Mouse (Mus musculus) skeletal muscle tissue, adult 2 months (tissue): ENCODE results near the gene Fam83g.

ENCODE experiments used
- DNase-seq: peaks from one replicate; pipeline ENCODE4 v3.0.0-alpha.2; 2012; ENCODE audit warnings: low read depth, low spot score

The Fam83g gene

DNA sequence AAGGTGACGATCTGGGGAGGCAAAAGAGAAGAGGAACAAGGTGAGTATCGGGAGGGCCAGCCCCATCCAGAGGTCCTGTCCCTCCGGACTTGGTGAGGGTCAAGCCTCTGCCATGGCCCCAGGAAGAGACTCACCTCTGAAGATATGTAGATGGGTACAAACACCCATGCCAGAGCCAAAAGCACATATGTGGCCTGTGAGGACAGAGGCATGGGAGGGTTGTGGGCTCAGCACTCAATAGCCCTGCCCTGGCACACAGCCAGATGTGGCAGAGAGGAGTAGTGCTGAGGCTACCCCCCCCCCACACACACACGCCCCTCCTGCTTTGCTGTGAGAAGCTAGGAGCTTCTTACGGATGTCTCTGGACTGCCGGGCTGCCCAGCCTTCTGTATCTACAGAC, 31.2 kb downstream of the Fam83g start:
- no peak for DNase-seq

DNA sequence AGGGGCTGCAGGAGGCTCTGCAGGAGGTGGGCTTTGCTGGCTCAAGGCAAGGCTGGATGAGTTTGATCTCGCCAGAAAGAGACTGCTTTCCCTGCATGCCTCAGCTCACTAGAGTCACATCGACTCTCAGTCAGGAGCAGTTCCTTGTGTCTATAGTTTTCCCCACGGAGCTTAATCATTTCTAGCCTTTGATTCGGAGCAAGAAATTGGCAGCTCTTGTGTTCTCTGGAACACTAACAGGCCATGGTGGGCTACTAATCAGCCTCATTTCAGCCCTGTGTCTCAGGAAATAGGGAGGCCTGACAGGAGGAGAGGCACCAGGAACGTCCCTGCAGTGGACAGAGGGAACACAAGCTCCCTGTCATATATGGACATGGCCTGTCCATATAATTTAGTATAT, 34.1 kb downstream of the Fam83g start:
- no peak for DNase-seq

DNA sequence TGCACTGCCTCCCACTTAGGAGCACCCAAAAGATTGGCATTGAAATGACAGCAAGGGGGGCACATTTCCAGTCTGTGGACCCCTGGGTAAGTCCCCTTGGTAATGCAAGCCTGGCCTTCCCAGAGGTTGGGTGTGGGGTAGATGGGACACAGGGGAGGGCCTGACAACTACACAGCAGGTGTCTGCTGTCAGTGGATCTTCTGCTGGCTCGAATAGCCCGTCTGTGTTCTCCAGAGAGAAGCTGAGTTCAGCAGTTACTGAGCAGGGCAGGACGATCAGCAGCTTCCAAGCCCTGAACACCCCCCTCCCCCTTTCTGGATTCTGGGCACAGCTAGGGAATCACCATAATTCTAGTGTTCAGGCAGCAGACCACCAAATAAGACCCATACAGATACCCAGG, 35.5 kb downstream of the Fam83g start:
- no peak for DNase-seq

DNA sequence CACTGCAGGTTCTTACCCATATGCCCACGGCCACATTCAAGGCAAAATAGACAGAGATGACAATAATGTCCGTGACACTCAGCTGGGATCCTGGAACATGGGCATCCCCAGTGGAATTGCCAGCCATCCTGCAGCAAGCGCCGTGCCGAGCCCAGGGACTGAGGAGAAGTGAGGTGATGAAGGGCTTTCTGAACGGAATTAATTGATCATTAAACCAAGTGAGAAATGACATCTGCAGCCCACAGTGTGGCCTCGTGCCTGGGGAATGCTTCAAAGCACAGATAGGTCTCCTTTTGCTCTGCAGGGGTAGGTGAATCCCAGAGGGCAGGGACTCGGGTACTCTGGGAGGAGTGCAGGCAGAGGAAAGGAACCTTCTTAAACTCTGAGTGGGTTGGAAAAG, 35.9 kb downstream of the Fam83g start:
- DNase-seq: no peak

DNA sequence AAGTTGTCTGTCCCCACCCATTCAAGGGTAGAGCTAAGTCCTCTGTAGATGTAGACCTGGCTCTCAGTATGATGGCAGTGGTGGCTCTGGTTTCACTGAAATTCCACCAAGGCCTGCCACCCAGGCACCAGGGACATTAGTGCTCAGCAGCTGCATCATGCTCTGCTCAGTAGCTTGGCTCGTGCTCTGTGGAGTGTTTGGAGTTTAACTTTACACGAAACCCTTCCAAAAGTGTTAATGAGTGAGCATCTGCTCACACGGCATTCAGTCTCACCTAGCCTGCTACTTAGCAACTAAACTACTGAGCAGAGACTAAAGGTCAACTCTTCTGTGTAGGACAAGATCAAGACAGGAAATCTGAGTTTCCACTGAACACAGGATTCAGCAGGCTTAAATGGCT, 36.7 kb downstream of the Fam83g start, which contains the start of gene Slc5a10:
TSS of gene Slc5a10 (minus strand) at position 191 of the 400 bp plus-strand sequence.
- no peak for DNase-seq

DNA sequence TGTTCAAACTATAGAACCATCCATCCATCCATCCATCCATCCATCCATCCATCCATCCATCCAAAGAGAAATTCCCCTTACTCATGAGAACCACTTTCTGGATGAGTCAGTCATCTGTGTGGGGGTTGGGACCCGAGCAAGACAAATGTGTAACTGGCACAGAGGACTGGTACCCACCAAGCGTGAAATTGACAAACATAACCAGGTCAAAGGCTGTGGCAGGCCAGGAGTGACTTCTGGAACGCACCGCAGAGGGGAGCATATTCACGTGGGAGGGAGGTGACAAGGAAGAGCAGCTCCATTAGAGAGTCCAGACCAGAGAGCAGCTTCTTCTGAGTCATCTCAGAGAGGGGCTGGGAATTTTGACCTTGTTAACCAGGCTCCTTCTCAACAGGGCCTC, 38.2 kb downstream of the Fam83g start:
- DNase-seq: no peak

DNA sequence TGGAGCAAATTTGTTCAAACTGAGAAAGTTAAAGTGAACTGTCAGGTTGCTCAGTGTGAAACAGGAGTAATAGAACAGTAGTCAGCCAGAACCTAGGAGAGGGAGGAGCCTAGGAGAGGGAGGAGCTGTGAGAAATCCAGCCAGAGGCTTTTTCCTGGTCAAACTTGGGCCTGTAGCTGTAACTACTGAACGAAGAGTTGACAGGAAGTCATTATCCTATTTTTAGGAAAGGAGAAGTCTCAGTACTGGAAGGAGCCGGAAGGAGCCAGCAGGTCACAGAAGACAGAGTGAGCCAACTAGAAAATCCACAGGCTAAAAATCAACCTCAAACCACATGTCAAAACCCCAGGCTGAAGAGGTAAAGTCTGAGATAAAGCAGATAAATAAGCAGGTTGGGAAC, 44.1 kb downstream of the Fam83g start:
- DNase-seq: no peak

DNA sequence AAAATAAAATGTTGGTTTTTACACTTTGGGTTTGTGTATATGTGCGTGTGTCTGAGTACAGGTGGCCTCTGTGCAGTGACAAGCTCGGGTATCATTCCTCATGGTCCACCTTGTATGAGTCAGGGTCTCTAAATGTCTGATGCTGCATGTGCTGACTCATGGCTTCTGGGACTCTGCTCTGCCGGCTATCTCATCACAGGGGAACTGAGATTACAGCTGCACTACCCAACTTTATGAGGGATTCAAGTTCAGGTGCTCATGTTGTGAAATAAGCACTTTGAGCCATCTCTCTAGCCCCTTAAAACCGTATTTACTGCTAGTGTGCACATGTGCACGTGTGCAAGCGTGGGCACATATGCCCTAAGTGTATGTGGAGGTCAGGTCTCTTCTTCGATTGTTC, 48.8 kb downstream of the Fam83g start:
- no peak for DNase-seq

DNA sequence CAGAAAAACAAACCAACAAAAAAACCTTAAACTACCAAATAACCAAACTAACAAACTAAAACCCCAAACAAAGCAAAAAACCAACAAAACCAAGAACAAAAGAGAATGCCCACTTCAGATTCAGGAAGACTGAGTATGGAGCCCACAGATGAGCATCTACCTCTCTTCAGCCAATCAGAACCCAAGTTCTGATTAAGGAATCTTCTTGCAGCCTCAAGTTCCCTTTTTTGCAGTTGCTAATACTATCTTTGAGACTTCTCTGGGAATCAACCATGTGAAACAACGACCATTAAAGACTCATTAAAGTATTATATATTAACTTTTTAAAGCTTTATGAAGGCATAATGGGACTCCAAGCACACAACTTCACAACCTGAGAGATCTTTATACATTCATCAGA, 53.4 kb downstream of the Fam83g start:
- DNase-seq: no peak

DNA sequence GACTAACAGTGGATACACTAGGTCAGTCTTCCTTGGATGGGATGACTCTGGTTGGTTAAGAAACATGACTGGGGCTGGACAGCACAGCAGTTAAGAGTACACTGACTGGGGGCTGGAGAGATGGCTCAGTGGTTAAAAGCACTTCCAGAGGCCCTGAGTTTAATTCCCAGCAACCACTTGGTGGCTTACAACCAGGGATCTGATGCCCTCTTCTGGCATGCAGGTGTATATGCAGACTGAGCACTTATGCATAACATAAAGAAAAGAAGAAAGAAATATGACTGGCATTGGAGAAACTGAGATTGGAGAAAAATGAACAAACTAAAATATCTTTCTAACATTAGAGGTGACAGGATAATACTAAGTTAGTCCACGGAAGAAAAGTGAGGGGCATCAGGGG, 56.6 kb downstream of the Fam83g start:
- DNase-seq: no peak

DNA sequence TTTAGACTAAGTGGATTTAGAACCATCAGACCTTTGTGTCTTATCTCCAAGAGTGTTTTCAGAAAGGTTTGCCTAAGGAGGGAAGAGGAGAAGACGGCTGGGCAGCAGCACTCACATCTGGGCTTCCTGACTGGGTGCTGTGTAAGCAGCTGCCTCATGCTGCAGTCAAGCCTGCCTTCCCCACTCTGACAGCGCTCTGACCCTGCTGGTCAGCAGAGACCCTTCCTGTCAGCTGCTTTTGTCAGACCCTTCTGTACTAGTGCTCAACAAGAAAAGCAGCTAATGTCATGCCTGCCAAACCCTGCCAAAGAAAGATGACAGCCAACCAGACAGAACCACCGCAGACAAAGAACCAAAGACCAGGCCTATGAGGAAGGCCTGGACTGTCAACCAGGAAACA, 59.9 kb downstream of the Fam83g start:
- DNase-seq: no peak

DNA sequence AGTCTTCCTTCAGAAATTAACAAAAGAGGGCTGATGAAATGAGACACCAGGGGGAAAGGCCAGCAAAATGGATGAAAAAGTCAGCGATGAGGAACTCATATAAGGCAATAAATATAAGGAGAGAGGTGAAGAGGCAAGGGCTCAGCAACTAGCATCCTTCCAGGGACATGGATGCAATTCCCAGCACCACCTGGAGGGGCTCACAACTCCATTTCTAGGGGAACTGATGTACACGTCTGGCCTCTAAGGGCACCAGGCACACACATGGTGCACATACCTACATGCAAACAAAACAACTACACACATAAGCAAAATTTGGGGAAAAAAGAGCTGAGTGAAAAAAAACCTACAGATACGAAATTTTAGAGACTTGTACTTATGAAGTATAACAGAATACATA, 60.6 kb downstream of the Fam83g start:
- DNase-seq: no peak

DNA sequence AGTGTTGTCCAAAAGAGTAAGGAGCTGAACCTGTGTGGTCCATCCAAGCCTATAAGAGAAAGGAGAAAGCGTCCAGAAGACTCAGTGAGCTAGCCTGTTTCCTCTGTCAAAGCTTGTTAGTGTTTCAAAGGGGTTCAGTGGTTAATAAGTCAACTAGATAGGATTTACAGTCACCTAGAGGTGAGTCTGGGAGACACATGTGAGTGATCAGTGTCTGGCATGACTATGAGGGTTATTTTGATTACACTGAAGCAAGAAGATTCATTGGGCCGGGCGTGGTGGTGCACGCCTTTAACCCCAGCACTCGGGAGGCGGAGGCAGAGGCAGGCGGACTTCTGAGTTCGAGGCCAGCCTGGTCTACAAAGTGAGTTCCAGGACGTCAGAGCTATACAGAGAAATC, 61.9 kb downstream of the Fam83g start:
- DNase-seq: no peak

DNA sequence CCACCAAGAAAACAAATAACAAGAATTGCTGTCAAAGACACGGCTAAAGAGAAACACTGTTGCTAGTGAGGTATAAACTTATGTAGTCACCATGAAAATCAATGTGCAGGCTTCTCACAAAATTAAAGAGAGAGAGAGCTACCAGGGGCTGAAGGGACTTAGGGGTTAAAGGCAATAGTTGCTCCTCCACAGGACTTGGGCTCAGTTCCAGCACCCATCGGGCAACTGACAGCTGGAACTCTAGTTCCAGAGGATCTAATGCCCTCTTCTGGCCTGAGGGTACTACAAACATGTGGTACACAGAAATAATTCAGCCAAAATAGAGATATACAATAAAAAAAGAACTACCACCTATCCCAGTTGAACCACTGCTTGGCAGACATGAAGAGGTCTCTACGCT, 63.3 kb downstream of the Fam83g start:
- DNase-seq: no peak

DNA sequence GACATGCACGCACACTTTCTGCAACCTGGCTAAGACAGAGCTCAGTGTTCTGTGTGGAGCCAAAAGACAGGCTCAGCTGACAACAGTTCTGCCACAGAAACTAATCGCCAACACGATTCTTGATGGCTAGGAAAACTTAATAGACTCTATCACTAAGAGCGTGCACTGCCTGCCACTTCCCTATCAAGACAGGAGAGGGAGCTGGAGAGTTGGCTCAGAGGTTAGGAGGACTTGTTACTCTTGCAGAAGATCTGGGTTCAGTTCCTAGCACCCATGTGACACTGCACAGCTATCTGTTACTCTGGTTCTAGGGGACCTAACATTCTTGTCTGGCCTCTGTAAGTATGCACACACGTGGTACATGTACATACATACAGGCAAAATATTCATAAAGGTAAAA, 67.7 kb downstream of the Fam83g start:
- no peak for DNase-seq

DNA sequence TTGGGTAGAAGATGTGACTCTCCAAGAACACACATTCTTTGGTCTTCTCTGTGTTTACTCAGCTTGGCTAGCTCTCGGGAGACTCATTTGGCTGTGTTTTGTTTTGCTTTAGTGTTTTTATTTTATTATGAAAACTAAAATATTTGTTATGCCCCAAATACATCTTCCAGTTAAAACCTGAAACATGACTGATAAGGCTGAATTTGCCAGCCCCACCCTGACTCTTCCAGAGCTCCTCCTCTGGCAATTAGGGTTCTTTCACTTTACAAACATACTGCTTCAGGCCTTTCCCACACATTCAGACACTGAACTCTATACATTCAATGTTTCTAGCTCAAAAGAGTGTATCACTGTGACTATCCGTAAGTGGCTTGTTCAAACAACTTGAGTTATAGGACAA, 73.3 kb downstream of the Fam83g start:
- DNase-seq: no peak
